Mouse (Mus musculus): ENCODE data around the gene Slc51a.
"Not testable (repeated sequence)": the region's sequence is repeated elsewhere in the genome, so short reads cannot be mapped to it uniquely, and the experiment has no call there.

Gene Slc51a

DNA sequence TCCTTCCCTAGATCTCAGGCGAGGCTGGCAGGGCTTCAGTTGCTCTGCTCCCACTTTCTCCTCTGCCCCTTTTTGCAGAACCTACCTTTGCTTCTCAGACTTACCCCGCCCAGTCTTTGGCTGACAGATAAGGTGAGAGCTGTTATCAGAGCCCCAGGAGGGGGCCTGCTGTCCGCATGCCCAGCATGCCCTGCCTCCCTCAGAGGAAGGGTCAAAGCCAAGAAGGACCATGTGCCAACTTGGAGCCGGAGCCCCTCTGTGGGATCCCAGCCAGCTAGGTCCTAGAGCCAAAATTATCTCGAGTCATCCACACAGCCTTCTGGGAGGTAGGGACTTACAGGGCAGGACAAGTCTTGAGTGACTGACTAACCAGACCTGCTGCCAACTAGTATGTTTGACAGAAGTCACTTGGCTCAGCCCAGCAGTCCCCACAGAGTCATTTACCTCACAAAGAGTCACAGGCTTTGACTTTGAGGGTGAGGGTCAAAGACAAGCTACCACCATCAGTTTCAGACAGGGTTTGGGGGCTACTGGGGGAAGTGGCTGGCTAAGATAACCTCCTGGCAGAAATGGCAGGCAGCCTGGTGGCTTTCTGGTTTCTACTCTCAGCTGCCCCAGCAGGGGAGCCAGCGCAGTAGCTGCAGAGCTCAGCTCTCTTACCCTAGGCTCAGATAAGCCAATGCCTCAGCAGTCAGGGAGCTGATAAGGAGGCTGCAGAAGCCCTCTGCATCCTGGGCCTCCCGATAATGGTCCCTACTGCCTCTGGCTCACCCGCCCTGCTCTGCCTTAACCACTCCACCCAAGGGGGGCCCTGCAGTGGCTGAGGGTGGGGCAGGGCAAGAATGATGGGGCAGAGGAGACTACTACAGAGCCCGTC, 21.6 kb upstream of the Slc51a start:
- no peak for DNase-seq (ENCODE audit: low spot score)

DNA sequence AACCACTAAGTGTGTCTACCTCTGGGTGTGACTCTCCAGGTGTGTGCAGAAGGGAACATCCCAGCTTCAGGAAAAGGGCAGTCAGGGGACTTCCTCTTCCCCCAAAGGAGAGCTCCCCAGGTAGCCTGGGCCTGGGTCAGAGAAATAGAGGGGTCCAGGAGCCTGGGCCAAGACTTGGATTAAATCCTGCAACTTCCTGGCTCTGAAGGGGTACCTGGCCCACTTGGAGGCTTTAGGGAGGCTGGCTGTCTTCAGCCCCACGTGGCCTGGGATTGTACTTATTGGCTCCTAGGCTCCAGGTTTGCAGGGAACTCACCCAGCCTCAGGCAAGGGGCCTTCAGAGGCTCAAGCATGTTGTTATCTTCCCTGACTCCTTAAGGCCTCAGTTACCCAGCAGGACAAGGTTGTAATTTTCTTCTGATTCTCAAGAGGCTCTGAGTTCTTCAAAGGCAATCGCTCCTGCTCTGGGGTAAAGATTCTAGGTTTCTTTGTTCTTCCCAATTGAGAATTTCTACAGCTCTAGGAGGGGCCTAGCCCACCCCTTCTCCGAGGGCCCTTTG, 20.9 kb upstream of the Slc51a start:
- DNase-seq (ENCODE audit: low spot score) = no peak

DNA sequence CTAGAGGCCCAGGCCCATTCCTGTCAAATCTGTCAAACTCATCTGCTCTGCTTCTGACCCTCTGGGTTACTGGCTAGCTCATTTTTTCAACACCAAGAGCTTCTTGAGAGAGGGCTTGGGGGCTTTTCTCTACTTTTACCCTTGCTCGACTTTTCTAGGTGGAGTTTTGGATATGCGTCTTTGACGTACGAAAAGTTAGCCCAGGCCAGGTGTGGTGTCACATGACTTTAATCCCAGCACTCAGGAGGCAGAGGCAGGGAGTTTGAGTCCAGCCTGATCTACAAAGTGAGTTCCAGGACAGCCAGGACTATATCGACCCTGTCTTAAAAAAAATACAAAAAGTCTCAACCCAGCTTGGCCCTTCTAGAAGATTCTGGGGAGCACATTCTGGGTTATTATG, 20.4 kb upstream of the Slc51a start:
- no peak for DNase-seq (ENCODE audit: low spot score)

DNA sequence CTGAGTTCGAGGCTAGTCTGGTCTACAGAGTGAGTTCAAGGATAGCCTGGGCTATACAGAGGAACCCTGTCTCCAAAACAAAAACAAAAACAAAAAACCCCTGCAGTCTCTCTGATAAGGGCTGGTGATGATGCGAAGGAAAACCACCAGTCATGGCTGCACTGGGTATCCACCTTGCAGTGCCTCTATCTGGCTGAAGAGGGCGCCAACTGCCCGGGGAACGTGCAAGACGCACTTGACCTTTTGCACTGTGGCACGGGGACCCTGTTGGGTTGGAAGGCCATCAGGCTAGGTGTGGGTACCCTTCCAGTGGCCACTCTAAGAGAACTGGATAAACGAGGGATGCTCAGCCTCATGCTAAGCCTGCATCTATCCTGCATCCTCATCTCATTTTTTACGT, 19.7 kb upstream of the Slc51a start:
- no peak for DNase-seq (ENCODE audit: low spot score)

DNA sequence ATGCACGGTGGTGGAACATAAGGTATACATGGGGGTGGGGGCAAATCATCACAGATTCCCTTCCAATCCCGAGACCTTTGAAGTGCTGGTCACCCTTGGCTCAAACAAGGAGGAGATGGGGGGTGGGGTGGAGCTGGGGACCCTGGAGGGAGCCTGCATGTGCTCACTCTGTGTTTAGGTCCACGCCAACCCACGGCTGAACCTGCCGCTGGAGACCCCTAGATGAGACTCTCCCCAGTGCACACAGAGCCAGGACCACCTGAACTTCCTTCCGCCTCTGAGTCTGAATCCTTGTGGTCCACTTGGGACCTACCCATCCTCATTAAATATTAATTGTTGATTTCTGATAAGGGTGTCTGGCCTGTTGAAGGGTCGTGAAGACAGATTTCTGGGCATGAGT, 19.2 kb upstream of the Slc51a start:
- DNase-seq (ENCODE audit: low spot score) = no peak

DNA sequence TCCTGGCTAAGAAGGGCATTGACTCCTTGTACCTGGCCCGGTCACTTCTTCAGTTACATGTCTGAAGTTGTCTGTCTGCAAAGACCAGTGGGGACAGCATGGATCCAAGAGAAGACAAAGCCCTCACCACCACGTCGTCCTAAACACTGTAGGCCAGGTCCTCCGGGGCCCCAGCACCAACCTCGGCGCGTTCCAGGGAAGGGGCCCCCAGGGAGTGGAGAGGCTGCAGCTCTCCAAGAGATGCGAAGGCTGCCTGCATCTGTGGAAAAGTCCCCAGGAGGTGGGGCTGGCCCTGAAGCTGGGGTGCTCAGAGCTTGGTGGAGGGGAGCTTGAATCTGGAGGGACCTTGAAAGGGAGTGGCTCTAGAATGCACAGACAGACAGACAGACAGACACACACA, 18.6 kb upstream of the Slc51a start:
- no peak for DNase-seq (ENCODE audit: low spot score)

DNA sequence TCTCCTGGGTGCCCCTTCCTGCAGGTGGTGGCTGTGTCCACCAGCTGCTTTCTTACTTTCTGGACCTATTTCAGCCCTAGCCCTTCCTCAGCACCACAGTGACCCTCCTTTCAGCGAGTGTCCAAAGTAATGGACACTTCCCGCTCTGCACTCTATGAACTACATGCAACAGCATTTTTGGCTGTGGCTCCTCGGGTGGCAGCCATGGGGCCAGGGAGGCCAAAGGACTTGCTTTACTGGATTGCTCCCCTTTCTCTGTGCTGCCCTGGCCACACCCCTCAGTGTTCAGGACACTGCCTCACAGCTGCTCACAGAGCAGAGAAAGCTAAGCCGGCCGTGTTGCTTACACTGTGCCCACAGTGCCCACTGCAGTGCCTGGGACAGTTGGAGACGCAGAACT, 16.0 kb upstream of the Slc51a start:
- no peak for DNase-seq (ENCODE audit: low spot score)

DNA sequence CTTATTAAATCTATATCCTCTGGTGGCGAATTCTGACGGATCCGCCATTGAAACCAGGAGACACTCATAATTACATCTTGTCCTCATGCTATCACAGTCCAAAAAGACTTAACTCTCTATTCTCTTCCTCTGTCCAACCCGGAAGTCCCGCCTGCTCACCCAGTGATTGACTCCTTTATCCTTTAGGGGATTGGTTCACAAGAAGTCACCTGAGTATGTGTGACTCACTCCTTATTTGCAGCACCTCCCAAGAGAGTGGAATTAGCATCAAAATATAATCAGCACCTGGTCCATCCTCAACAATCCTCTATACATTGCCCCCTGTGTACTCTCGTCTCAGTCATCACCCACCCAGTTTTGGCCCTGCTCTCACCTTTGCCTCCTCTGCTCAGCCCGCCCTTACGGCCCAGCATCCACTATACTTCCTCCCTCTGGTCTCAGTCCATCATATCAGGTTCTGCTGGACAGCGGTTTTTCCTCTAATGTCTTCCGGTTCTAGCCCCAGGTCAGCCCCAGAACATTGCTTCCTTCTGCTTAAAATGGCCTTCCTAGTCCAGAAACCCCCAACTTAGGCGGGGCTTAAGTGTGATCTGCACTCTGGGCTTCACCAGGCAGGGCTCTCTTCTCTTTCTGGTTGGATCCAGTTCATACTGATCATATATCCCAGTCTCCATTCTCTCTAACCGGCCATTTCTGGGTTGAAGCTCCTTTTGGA, 15.1 kb upstream of the Slc51a start:
- no peak for DNase-seq (ENCODE audit: low spot score)

DNA sequence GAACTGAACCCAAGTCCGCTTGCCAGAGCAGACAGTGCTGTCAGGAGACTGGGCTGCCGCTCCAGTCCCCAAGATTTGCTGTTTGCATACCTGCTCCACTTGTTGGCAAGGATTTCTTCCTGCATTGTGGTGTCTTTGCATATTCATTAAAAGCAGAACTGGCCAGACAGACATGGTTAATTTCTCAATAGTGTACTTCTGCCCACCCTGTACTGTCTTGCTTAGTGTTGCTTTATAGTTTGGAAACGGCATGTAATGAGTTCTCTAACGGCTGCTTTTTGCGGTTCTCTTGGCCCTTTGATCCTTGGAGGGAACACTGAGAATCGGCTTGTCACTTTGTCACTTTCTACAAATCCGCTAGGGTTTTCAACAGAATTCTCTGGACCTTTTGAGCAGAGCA, 13.8 kb upstream of the Slc51a start:
- DNase-seq (ENCODE audit: low spot score) = no peak

DNA sequence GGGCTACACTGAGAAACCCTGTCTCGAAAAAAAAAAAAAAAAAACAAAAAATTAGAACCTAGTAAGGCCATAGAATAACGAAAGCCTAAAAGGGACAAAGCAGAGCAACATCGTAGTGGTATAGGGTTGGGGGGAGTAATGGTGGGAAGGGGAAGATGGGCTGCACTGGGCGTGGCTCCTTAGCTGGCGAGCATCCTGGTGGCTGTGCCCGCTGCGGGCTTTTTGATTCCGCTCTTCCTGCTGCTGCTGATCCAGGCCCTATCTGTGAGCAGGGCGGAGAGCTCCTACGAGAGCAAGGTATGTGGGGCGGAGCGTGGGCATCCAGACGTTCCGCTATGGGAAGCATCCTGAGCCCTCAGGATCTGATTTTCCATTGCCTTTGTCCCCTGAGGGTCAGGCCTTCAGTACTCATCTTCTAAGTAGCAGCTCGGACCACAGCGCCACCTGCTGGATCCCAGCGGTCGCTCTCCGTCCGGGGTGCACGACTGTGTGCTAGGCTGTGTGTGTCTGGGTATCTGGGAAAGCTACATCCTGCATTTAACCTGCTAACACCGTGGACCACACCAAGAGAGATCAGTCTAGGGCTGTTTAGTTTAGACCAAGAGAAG, 11.9 kb upstream of the Slc51a start:
- peak; percentile 79 for DNase-seq (ENCODE audit: low spot score)

DNA sequence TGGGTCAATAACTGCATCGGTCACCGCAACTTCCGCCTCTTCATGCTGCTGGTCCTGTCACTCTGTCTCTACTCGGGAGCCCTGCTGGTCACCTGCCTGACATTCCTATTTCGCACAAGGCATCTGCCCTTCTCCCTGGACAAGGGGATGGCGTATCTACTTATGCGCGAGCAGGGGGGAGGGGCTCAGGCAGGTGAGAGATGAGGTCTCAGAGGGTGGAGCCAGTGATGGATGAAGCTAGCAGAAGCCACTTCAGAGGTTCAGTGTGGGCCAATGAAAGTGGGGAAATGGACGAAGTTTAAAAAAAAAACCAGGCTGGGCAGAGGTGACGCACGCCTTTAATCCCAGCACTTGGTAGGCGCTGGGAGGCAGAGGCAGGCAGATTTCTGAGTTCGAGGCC, 11.3 kb upstream of the Slc51a start:
- no peak for DNase-seq (ENCODE audit: low spot score)

DNA sequence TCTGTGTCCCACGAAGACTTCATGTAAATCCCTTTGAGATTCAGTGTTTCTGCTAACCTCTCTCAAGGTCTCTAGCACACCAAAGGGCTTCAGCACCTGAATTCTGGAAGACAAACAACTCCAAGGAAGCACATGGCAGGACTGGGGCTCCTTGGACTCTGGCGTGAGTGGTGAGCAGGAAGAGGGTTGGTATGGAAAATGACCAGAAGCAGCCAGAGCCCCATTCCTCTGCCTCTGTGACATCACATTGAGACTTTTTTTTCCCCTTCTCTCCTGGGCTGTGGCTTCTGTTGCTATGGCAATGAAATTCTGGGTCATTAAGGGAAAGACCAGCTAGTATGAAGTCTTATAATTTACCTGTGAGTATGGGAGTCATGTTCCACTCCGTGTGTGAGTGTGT, 8.3 kb upstream of the Slc51a start, which contains the start of gene Zdhhc19:
Gene Zdhhc19, plus strand, starts transcription at position 301 of the 400 bp plus-strand sequence.
- DNase-seq (ENCODE audit: low spot score) = no peak

DNA sequence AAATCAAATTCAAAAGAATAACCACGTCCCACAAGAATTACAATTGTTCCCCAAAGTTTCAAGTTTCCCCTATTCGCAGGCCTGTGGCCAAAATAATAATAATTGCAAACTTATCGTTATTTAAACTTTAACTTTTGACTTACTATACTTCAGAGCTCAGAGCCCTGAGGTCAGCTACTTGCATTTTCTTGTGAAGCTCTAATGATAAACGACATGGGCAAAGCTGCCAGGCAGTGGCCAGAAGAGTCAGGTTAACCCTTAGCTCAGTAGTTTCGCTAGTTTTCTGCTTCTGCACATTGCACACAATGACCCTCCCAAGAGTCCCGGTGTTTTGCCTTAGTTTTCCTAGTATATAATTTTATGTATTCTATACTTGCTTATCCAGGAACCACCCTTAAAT, 6.7 kb upstream of the Slc51a start:
- DNase-seq (ENCODE audit: low spot score) = not testable (repeated sequence)

DNA sequence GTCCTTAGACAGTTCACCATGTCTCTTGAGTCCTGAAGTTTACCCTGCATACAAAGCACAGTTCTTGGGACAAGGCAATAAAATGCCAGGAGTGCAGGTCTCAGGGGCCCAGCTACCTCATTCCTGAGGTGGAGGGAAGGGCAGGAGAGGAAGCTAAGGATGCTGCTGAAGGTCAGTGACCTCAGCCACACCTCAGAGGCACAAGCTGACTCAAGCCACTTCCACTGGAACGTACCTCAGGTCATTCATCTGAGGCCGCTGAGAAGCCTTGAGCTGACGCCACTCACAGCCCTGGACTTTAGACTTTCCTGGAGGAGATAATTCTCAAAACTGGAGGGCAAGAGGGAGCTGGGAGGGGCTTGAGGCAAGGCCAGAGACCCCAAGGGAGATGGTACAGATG, 1.3 kb upstream of the Slc51a start:
- no peak for DNase-seq (ENCODE audit: low spot score)

DNA sequence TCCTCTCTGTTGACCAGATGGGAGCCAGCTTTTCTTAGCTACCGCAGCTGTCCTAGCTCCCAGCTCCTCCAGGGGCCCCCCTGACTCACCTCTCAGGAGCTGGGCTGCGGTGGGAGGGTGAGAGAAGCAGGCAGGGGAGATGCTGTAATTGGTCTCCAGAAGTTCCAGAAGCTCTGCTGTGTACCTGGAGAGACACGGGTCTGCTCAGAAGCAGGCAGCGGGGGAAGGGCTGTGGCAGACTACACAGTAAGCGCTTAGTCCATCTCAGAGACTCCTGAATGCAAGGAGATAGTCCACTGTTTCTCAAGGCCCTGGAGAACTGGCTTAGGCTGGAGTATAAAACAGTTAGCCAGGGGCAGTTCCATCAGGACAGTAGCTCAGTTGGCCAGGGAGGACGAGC, 1.6 kb downstream of the Slc51a start:
- DNase-seq (ENCODE audit: low spot score) = no peak

DNA sequence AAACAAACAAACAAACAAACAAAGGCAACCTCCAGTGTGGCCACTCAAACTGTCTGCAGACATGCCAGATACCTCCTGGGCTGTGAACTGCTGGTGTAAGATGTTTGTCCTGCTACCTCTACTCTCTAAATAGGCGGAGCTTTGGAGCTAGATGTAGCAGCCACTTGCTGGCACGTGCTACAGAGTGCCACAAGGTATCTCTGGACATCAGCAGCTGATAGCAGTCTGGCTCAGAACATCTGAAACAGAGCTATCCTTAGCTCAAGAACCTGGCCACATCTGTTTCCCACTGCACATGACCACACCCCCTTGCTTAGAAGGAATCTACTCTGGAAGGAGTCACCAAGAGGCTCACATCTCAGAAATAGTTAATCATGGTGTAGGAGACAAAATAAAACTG, 2.5 kb downstream of the Slc51a start:
- no peak for DNase-seq (ENCODE audit: low spot score)

DNA sequence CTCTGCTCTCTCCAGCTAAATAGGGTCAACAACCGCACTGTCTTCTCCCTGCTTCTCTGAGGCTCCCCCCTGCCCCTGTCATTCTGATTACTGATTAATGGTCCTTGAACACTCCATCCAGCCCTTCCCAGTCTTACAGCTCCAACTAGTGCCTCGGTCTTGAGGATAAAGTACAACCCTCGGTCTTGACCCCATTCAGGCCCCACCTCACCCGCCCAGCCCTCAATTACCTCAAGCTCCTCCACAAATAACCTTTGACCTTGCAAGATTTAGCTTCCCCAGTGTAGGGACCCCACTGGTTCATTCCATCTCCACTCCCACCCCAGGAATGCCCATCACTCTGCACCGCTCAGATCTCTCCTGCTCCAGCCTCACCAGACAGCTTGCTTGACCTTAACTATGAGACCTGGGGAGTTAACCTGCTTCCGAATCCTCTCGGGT, 3.2 kb downstream of the Slc51a start:
- no peak for DNase-seq (ENCODE audit: low spot score)

DNA sequence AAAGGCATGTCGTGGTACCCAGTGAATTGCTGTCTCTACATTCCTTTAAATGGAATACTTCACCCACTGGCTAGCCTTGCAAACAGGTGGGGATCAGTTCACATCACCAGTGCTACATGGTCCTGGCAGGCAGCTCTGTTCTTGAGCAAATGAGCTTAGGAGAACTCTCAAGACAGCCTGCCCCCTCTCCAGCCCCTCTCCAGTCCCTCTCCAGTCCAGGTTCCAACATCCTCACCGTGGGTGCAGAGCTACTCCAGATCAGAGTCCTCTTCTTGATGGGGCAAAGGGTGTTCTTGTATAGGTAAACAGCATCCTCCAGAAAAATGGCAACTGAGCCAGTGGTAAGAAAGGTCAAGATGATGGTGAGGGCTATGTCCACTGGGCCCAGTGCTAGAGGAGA, 8.3 kb downstream of the Slc51a start:
- no peak for DNase-seq (ENCODE audit: low spot score)

DNA sequence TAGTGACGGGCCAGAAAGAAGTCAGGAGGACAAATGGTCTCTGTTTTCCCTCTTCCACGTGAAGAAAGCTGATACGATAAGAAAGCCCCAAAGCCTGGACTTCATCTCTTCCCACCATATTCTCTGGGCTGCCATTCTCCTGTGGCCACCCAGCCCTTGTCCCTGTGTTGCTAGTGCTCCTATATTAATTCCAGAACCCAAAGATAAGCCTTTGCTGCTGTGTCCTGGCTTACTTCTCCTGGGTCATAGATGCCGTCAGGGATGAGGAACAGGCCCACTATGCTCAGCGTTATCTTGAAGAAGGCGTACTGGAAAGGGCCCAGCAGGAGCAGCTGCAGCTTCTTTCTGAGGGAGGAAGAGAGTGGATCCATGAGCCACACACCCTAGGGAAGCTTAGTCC, 10.4 kb downstream of the Slc51a start:
- no peak for DNase-seq (ENCODE audit: low spot score)

DNA sequence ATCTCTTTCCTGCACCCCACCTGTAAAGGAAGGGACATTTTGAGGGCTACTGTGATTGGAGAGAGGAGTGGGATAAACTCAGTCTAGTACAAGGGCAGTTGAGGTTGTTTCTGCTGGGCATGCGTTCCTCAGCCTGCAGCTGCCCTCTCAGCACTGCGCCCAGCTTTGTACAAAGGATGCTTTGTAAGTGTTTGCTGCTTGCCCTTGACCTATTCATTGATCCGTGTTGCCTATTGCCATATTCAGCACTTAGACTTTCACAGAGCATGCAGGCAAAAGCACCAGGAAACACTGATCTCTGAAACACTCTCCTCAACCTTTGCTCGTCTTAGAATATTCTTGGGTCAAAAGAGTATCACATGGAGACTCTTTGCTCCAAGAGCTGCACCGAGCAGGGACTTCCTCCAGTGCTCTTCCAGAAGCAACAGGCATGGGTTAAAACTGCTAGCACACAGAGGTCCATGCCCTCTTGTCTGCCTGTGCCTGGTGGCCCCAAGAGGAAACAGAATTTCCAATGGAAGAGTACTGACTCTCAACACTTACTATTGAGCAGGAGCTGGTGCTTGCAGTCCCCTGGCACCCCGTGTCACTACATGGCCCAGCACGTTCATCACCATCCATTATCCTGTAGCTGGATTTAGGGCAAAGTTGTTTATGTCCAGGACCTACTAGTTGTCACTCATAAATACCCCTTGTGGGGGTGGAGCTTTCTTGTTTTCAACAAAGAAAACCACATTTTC, 15.2 kb downstream of the Slc51a start:
- DNase-seq (ENCODE audit: low spot score) = no peak

DNA sequence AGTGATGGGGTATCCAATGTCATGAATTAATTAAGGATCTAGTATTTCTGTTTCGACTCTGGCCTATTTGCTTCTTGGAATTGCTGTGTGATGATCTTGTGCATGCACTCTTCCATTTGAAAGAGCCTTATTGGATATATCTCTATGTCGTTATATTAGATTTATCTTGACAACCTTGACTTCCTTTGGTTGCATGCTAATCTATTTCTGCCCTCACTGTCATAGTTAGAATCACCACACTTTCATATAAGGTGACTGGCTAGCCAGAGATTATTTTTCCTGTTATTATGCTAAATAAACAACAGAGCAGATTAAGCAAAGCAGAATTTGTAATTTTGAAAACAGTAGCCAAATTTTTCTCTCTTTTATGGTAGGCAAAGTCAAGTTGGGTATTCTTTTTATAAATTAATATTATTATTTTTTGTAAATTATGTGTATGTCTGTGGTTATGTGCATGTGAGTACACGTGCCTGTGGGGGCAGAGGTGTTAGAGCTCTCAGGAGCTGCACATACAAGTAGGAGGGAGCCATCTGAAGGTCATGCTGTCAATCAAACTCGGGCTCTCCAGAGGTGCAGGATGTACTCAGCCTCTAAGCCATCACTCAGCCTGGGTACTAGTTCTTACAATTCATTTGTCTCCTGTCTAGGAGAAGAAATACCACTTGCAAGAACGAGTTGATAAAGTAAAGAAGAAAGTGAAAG, 18.1 kb downstream of the Slc51a start:
- no peak for DNase-seq (ENCODE audit: low spot score)
